Mouse (Mus musculus): ENCODE measurements around the gene Elovl7. TPM values are rescaled to one million over a fixed set of nuclear protein-coding genes. Genes with fewer than 3 reads are reported as not detected.

Gene Elovl7
- polyA plus RNA-seq, 1 experiment from 2014 or later, result 111 TPM

DNA sequence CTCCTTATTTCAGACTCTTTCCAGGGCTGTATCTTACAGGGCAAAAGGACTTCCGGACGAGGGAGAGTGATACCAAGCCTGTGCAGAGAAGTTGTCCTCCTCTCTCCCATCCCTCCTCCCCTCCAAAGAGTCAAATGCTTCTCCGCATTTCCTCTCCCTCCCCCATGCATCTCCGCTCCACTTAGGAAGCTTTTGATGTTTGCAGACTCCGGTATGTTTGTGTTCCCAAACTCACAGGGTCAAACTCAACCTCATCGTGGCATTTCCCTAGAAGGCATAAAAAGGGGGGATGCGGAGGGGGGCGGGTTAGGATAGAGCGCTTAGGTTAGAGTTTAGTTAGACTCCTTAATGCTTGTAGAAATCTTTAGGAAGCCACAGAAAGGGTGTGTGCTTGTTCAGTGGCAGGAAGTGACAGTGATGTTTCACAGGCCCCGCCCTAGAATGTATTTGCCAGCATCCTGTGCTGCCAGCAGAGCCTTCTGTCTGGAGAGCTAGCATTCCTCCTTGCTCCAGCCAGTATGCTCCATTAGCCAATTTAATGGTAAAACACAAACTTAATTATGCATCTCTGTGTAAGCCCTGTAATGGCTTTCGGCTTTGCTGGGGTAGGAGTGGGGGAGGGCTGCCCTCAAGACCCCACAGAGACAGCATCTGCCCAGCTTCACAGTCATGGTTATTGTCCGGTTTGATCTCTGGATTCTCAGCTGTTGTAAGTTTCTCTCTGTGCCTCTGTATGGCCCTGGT lies 83.3 kb downstream of the Elovl7 start:
- no peak for TF ChIP-seq CTCF (IDR thresholded peaks at IDR 0.05)
- ChIA-PET CTCF (interaction anchor here (0.8 to 1.3 kb wide), 2 partner anchors 16 to 17 kb away, joined by 3 read pairs; no protein-coding TSS in a partner anchor), POLR2A (no interaction called here)
- no peaks in the 10 kb centered on the region for H3K27me3 ChIP-seq
- DNase-seq (ENCODE audit: low read depth, low spot score), result no peak
- no peak for ATAC-seq
- in situ Hi-C loops (cut with MboI; ENCODE audit: low pct_unique_long_range_greater_than_20kb), result no loop called here

DNA sequence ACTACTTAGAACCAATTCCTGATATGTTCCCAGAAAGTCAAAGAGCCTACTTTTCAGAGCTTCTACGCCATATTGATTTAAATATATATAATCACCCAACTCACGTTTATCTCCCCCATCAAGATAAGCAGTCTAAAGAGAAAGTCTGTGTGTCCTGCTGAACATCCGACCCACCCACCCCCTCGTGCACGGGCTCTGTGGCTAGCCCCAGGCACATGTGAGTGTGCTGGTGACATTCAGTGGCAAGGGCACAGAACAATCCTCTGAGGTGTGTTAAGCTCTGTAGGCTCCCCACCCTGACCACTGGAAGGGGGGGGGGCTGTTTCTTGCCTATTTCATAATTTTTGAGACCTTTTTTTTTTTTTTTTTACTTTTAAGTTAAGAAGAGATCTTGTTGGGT lies 84.0 kb downstream of the Elovl7 start:
- no peak for TF ChIP-seq CTCF (IDR thresholded peaks at IDR 0.05)
- in situ Hi-C loops (cut with MboI; ENCODE audit: low pct_unique_long_range_greater_than_20kb), result no loop called here
- ATAC-seq (no peak), DNase-seq (ENCODE audit: low read depth, low spot score) (no peak)
- no peaks in the 10 kb centered on the region for H3K27me3 ChIP-seq
- ChIA-PET CTCF (interaction anchor here (1.3 kb wide), 2 partner anchors 16 to 83 kb away, joined by 3 read pairs; no protein-coding TSS in a partner anchor), POLR2A (no interaction called here)

DNA sequence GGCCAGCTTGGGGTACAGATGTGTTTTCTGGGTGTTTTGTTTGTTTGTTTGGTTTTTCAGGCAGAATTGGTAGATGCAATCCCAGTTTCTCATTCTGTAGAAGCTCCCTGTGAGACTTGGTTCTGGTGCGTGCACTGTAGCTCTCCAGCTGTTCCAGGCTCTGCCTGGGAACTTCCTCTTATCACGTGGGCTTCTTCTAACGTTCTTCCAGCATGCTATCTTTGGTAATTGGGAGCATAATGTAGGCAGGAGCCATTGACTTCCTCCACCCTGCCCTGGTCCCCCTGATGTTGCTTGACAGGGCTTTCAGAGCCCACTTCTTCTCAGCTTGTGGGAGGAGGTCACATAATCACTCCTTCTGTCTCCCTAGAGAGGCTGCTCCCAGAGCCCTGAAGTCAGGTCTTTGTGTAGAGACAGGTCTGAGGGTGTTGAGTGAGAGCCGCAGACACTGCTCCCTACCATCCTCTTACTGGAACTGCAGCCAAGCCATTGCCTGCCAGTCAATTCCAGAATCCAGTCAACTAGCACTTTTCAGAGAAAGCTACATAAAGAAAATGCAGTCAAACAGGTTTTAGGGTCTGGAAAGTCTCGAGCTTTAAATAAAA lies 86.2 kb downstream of the Elovl7 start:
- CTCF ChIA-PET, result interaction anchor here (1.2 kb wide), 1 partner anchor 11 kb away, joined by 3 read pairs; no protein-coding TSS in a partner anchor
- ATAC-seq, result no peak
- DNase-seq (ENCODE audit: low read depth, low spot score), result no peak

DNA sequence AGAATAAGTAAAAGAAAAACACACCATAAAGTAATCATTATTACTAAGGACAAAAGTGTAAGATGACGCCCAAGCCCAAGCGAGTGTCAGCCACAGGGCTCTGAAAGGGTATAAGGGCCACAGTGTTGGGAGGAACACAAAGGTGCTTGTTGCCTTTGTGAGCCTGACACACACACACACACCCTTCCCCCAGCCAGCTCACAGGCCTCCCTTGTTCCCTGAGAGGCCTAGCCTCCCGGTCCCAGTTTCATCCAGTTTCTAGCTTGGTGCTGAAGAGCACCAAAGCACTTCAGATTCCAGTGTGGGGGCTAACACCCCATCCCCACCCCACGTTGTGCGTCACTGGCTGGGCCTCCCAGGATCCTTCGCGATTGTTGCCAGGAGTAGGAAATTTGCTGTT lies 87.2 kb downstream of the Elovl7 start:
- ATAC-seq (no peak), DNase-seq (ENCODE audit: low read depth, low spot score) (no peak)
- in situ Hi-C loops (cut with MboI; ENCODE audit: low pct_unique_long_range_greater_than_20kb), result no loop called here
- no peak for TF ChIP-seq CTCF (IDR thresholded peaks at IDR 0.05)
- no peaks in the 10 kb centered on the region for H3K27me3 ChIP-seq
- CTCF ChIA-PET, result interaction anchor here (0.6 to 1.0 kb wide), 2 partner anchors 9 to 22 kb away, joined by 3 read pairs; no protein-coding TSS in a partner anchor
- POLR2A ChIA-PET, result no interaction called here

More for the DNA sequence above, 86.2 kb downstream of the Elovl7 start:
- no peak for TF ChIP-seq CTCF (IDR thresholded peaks at IDR 0.05)
- no peaks in the 10 kb centered on the region for H3K27me3 ChIP-seq
- POLR2A ChIA-PET, result no interaction called here
- in situ Hi-C loops (cut with MboI; ENCODE audit: low pct_unique_long_range_greater_than_20kb), result no loop called here

DNA sequence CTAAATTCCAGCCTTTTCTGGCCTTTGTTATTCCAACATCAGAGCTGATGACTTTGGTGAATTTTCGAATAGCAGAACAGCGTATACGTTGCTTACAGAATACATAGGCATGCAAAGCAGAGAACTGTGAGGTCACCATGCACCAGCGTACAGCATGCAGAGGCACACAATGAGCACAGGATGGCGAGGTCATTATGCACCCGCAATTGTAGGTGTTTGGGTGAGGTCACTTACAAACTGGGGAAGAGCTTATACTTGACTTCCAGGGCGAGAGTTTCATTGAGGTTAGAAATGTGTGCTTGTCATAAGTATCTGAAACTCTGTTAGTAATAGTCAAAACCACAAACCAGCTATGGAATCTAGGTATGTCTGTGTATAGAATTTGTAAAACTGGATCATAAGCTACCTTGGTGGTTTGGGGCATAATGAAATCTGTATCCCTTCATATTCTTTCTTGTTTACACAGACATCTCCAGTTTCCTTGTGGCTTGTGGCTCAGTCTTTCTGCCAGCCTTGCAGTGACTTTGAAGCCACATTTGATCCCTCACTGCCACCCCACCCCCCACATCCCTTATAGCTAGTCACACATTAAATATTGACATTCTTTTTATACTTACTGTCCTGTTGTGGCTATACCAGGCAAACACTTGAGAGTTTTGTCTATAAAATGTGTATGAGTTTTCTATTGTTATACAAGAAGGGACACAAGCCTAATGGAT lies 88.9 kb downstream of the Elovl7 start:
- ATAC-seq, result peak; percentile 21
- no peak for TF ChIP-seq CTCF (IDR thresholded peaks at IDR 0.05)
- DNase-seq (ENCODE audit: low read depth, low spot score), result no peak
- ChIA-PET CTCF (interaction anchor here (0.6 to 1.1 kb wide), 3 partner anchors 13 to 111 kb away, joined by 3 to 5 read pairs (median 3); partner anchors contain the start of gene Depdc1b), POLR2A (interaction anchor here (0.8 kb wide), 1 partner anchor 30 kb away, joined by 6 read pairs; no protein-coding TSS in a partner anchor)
- no peaks in the 10 kb centered on the region for H3K27me3 ChIP-seq
- in situ Hi-C loops (cut with MboI; ENCODE audit: low pct_unique_long_range_greater_than_20kb), result no loop called here

DNA sequence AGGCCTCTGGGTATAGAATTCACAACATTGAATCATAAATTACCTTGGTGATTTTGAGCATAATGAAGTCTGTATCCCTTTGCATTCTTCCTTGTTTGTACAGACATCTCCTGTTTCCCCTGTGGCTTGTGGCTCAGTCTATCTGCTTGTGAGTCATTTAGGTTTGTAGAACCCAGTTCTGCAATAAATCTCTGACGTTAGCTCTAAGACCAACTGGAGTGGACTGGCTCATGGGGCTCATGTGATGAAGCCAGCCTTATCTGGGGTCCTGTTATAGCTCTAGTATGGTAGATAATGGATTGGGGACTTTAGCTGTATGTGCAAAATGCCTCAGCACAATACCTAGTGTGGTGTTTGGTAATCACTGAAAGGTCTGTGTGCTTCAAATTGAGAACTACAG lies 89.6 kb downstream of the Elovl7 start:
- CTCF ChIA-PET, result interaction anchor here (0.5 to 1.1 kb wide), 2 partner anchors 12 to 224 kb away, joined by 3 to 5 read pairs; partner anchors contain the start of gene Depdc1b
- no peaks in the 10 kb centered on the region for H3K27me3 ChIP-seq
- TF ChIP-seq CTCF (IDR thresholded peaks at IDR 0.05), result no peak
- no peak for DNase-seq (ENCODE audit: low read depth, low spot score)
- in situ Hi-C loops (cut with MboI; ENCODE audit: low pct_unique_long_range_greater_than_20kb), result no loop called here
- POLR2A ChIA-PET, result no interaction called here
- peak; percentile 78 for ATAC-seq

DNA sequence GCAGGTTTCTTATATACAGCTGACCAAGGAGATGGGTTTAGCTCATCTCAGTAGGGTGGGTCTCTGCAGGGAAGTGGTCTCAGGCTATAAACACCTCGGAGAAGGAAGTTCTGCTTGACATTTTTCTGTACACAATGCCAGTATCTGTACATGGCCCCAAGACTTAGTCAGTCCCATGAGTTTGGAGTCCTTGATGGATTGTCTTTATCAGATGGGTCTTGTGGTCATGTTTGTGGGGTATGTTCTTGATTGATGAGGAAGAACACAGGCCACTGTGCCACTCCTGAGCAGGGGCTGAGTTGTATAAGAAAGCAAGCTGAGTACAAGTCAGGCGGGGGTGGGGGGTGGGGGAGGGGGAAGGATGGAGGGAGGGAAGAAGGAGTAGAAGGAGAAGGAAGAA lies 90.5 kb downstream of the Elovl7 start:
- no peak for TF ChIP-seq CTCF (IDR thresholded peaks at IDR 0.05)
- ChIA-PET CTCF (no interaction called here), POLR2A (no interaction called here)
- ATAC-seq (no peak), DNase-seq (ENCODE audit: low read depth, low spot score) (no peak)
- H3K27me3 ChIP-seq, result no peaks in the 10 kb centered on the region
- in situ Hi-C loops (cut with MboI; ENCODE audit: low pct_unique_long_range_greater_than_20kb), result no loop called here

DNA sequence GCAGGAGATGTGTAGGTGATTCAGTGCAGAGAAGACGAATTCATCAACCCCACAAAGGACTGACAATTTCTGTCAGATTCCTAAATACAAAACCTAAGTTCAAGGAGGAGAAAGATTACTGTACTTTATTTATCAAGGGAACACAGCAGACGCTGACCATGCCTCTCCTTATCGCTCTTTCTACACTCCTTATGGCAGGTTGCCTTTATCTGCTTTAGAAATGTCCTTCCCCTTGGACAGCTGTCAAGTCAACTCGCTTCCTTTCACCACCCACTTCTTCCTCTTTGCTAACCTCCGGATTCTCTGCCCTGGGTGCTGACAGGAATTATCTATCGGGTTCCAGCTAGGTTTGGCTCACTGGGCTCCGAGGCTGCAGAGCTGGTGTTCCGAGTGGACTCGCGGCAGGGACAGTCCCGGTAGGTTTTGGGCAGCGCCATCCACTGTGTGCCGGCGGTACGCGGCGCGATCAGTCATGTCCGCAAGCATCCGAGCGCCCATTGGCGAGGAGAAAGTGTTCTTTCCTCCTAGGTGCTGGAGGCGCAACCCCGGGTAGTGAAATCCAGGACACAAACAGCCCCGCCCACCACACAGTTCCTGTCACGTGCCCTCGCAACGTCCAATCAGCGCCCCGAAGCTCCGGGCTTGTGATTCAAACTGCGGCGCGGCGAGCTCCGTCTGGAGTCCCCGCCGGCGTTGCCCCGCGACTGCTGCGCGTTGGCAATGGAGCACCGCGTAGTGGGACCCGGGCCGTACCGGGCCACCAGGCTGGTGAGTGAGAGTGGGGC lies 101.7 kb downstream of the Elovl7 start, which contains the start of gene Depdc1b:
TSS of gene Depdc1b (plus strand) at position 631 of the 785 bp plus-strand sequence.
- in situ Hi-C loops (cut with MboI; ENCODE audit: low pct_unique_long_range_greater_than_20kb), result no loop called here
- ChIA-PET POLR2A (interaction anchor here (0.7 to 1.1 kb wide), 3 partner anchors 23 to 126 kb away, joined by 3 read pairs; partner anchors contain the start of gene Elovl7), CTCF (interaction anchor here (0.6 to 4.0 kb wide), 13 partner anchors 9 to 140 kb away, joined by 3 to 19 read pairs (median 4); partner anchors contain the start of gene Elovl7)
- no peaks in the 10 kb centered on the region for H3K27me3 ChIP-seq
- ATAC-seq (peak; percentile 99), DNase-seq (ENCODE audit: low read depth, low spot score) (peak; percentile 68)
- no peak for TF ChIP-seq CTCF (IDR thresholded peaks at IDR 0.05)

DNA sequence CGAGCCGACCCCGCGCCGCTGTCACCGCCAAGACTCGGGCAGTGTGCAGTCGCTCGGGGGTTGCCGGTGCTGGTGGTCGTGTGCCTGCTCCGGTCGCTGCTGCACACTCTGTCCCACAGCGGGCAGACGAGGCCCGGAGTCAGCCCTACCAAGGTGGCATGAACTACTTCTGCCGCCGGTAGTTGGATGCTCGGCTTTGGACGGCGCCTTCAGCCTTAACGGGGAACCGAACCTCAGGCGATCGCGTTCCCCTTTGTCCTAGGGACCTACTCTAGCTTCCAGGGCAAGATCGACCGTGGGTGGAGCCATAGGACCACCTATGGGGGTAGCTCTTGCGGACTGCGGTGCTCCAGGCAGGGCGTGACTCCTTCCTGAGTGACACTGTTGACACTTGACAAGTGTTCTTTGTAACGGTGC lies 102.3 kb downstream of the Elovl7 start:
- no peak for TF ChIP-seq CTCF (IDR thresholded peaks at IDR 0.05)
- POLR2A ChIA-PET, result interaction anchor here (1.0 to 1.1 kb wide), 2 partner anchors 24 to 127 kb away, joined by 3 read pairs; no protein-coding TSS in a partner anchor
- ATAC-seq (peak; percentile 13), DNase-seq (ENCODE audit: low read depth, low spot score) (no peak)
- no peaks in the 10 kb centered on the region for H3K27me3 ChIP-seq
- in situ Hi-C loops (cut with MboI; ENCODE audit: low pct_unique_long_range_greater_than_20kb), result no loop called here
- CTCF ChIA-PET, result interaction anchor here (0.6 to 4.0 kb wide), 10 partner anchors 9 to 130 kb away, joined by 3 to 19 read pairs (median 5); partner anchors contain the start of gene Elovl7
